Mouse (Mus musculus) CH12.LX (cell line): Measurements from ENCODE around the gene Hscb. TPM values are rescaled to one million over a fixed set of nuclear protein-coding genes. Genes with fewer than 3 reads are reported as not detected.

ENCODE experiments used
- DNase-seq: peaks from one replicate; pipeline ENCODE4 v3.0.0-alpha.2; 2013; ENCODE audit errors: extremely low read depth
- H3K27ac ChIP-seq: 2 replicates; pipeline ENCODE4 v1.5.1; 2012; ENCODE audit warnings: low read depth, mild to moderate bottlenecking, control low read depth, moderate library complexity; ENCODE audit not compliant: insufficient read depth
- H3K27me3 ChIP-seq: replicated peaks from 2 replicates; pipeline ENCODE3; 2012; ENCODE audit warnings: inconsistent platforms
- H3K36me3 ChIP-seq, 2 experiments: replicated peaks in 1 of 2; 2 replicates each; pipeline versions ENCODE3 to v1.6.1; 2012; ENCODE audit warnings: inconsistent platforms in 1 of 2, low read length in 1 of 2, mild to moderate bottlenecking in 1 of 2, mixed read lengths in 1 of 2, moderate library complexity in 1 of 2; ENCODE audit not compliant: control insufficient read depth in 1 of 2, insufficient read depth in 1 of 2
- H3K4me1 ChIP-seq, 2 experiments: 2 replicates each; pipeline ENCODE4 v1.6.1; 2012; ENCODE audit warnings: inconsistent platforms in 1 of 2, moderate library complexity in 1 of 2; ENCODE audit not compliant: insufficient read depth in 2 of 2, control insufficient read depth in 1 of 2
- H3K4me2 ChIP-seq: 2 replicates; pipeline ENCODE4 v1.6.1; 2012; ENCODE audit warnings: low read depth, mild to moderate bottlenecking, control low read depth; ENCODE audit not compliant: poor library complexity, insufficient read depth, severe bottlenecking
- H3K4me3 ChIP-seq, 3 experiments: fragments of 150-350 bp in 1 of 3; sonication (generic) in 1 of 3; replicated peaks in 1 of 3; 2 replicates each; pipeline versions ENCODE3 to v1.5.1; 2011 to 2012; ENCODE audit warnings: low read depth in 2 of 3, low read length in 2 of 3, mild to moderate bottlenecking in 2 of 3, moderate library complexity in 2 of 3, control low read depth in 1 of 3, improper control_type of control experiment in 1 of 3, inconsistent platforms in 1 of 3, mixed read lengths in 1 of 3; ENCODE audit not compliant: poor library complexity in 1 of 3
- H3K79me2 ChIP-seq: replicated peaks from 2 replicates; pipeline ENCODE4 v1.6.1; 2012; ENCODE audit warnings: mild to moderate bottlenecking, moderate library complexity; ENCODE audit not compliant: control insufficient read depth, poor library complexity, insufficient read depth, severe bottlenecking; ENCODE audit errors: extremely low read depth
- H3K9ac ChIP-seq: 2 replicates; pipeline ENCODE4 v1.6.1; 2012; ENCODE audit warnings: low read depth, mild to moderate bottlenecking, control low read depth, moderate library complexity; ENCODE audit not compliant: insufficient read depth
- H3K9me3 ChIP-seq: replicated peaks from 2 replicates; pipeline ENCODE3; 2012; ENCODE audit warnings: low read length, inconsistent platforms, mixed read lengths
- BHLHE40 ChIP-seq: IDR thresholded peaks from 2 replicates; pipeline ENCODE4 v1.6.1; 2011; ENCODE audit warnings: mild to moderate bottlenecking, low read depth, low read length, improper control_type of control experiment
- CHD1 ChIP-seq: IDR thresholded peaks from 2 replicates; pipeline ENCODE4 v1.6.1; 2012; ENCODE audit warnings: low read depth, low read length, improper control_type of control experiment, inconsistent platforms
- CHD2 ChIP-seq: IDR thresholded peaks from 2 replicates; pipeline ENCODE4 v1.6.1; 2011; ENCODE audit warnings: low read length, improper control_type of control experiment
- E2F4 ChIP-seq: IDR thresholded peaks from 2 replicates; pipeline ENCODE4 v1.6.1; 2011; ENCODE audit warnings: low read depth, low read length, improper control_type of control experiment; ENCODE audit not compliant: insufficient replicate concordance
- EP300 ChIP-seq: IDR thresholded peaks from 2 replicates; pipeline ENCODE4 v1.6.1; 2011; ENCODE audit warnings: low read length, improper control_type of control experiment
- ETS1 ChIP-seq: conservative IDR thresholded peaks from 2 replicates; pipeline ENCODE4 v1.6.1; 2012; ENCODE audit warnings: low read depth, mild to moderate bottlenecking, inconsistent platforms, low read length, improper control_type of control experiment, moderate library complexity
- GABPA ChIP-seq: IDR thresholded peaks from 2 replicates; pipeline ENCODE4 v1.6.1; 2012; ENCODE audit warnings: low read depth, low read length, improper control_type of control experiment, inconsistent platforms; ENCODE audit not compliant: insufficient replicate concordance
- HCFC1 ChIP-seq: IDR thresholded peaks from 2 replicates; pipeline ENCODE4 v1.6.1; 2012; ENCODE audit warnings: low read depth, mild to moderate bottlenecking, inconsistent platforms, low read length, improper control_type of control experiment
- IRF4 ChIP-seq: IDR thresholded peaks from 2 replicates; pipeline ENCODE4 v1.6.1; 2014; ENCODE audit warnings: low read depth, mild to moderate bottlenecking, inconsistent platforms, low read length, improper control_type of control experiment
- JUN ChIP-seq: IDR thresholded peaks from 2 replicates; pipeline ENCODE4 v1.6.1; 2011; ENCODE audit warnings: low read depth, mild to moderate bottlenecking, low read length, improper control_type of control experiment, moderate library complexity; ENCODE audit not compliant: insufficient read depth
- JUND ChIP-seq: conservative IDR thresholded peaks from 2 replicates; pipeline ENCODE4 v1.6.1; 2011; ENCODE audit warnings: low read depth, low read length, improper control_type of control experiment
- KAT2A ChIP-seq: IDR thresholded peaks from 2 replicates; pipeline ENCODE4 v1.6.1; 2012; ENCODE audit warnings: low read length, improper control_type of control experiment, inconsistent platforms; ENCODE audit not compliant: insufficient replicate concordance
- MAFK ChIP-seq: IDR thresholded peaks from 2 replicates; pipeline ENCODE4 v1.6.1; 2011; ENCODE audit warnings: low read length, improper control_type of control experiment; ENCODE audit not compliant: insufficient replicate concordance
- MAX ChIP-seq: IDR thresholded peaks from 2 replicates; pipeline ENCODE4 v1.6.1; 2011; ENCODE audit warnings: low read length, improper control_type of control experiment
- MAZ ChIP-seq: IDR thresholded peaks from 2 replicates; pipeline ENCODE4 v1.6.1; 2012; ENCODE audit warnings: low read depth, mild to moderate bottlenecking, inconsistent platforms, low read length, improper control_type of control experiment, moderate library complexity
- MEF2A ChIP-seq: IDR thresholded peaks from 2 replicates; pipeline ENCODE4 v1.6.1; 2014; ENCODE audit warnings: low read depth, mild to moderate bottlenecking, inconsistent platforms, low read length, improper control_type of control experiment, borderline replicate concordance
- NELFE ChIP-seq: IDR thresholded peaks from 2 replicates; pipeline ENCODE4 v1.6.1; 2011; ENCODE audit warnings: low read depth, low read length, improper control_type of control experiment
- NRF1 ChIP-seq: IDR thresholded peaks from 2 replicates; pipeline ENCODE4 v1.6.1; 2014; ENCODE audit warnings: low read depth, mild to moderate bottlenecking, inconsistent platforms, low read length, improper control_type of control experiment, moderate library complexity
- PAX5 ChIP-seq: IDR thresholded peaks from 2 replicates; pipeline ENCODE4 v1.6.1; 2012; ENCODE audit warnings: low read length, inconsistent platforms, mixed read lengths
- POLR2AphosphoS2 ChIP-seq: IDR thresholded peaks from 2 replicates; pipeline ENCODE4 v1.6.1; 2011; ENCODE audit warnings: low read depth, low read length, improper control_type of control experiment
- RAD21 ChIP-seq: IDR thresholded peaks from 2 replicates; pipeline ENCODE4 v1.6.1; 2011; ENCODE audit warnings: low read depth, mild to moderate bottlenecking, low read length, improper control_type of control experiment, moderate library complexity
- RCOR1 ChIP-seq: conservative IDR thresholded peaks from 2 replicates; pipeline ENCODE4 v1.6.1; 2012; ENCODE audit warnings: low read depth, mild to moderate bottlenecking, inconsistent platforms, low read length, improper control_type of control experiment
- TBP ChIP-seq: conservative IDR thresholded peaks from 2 replicates; pipeline ENCODE4 v1.6.1; 2011; ENCODE audit warnings: low read depth, low read length, improper control_type of control experiment
- TCF12 ChIP-seq: IDR thresholded peaks from 2 replicates; pipeline ENCODE4 v1.6.1; 2014; ENCODE audit warnings: low read depth, mild to moderate bottlenecking, inconsistent platforms, low read length, improper control_type of control experiment
- USF1 ChIP-seq: IDR thresholded peaks from 2 replicates; pipeline ENCODE4 v1.6.1; 2014; ENCODE audit warnings: low read depth, mild to moderate bottlenecking, inconsistent platforms, low read length, improper control_type of control experiment
- USF2 ChIP-seq: conservative IDR thresholded peaks from 2 replicates; pipeline ENCODE4 v1.6.1; 2011; ENCODE audit warnings: low read depth, low read length, improper control_type of control experiment
- ZC3H11A ChIP-seq: IDR thresholded peaks from 2 replicates; pipeline ENCODE4 v1.6.1; 2012; ENCODE audit warnings: low read depth, mild to moderate bottlenecking, inconsistent platforms, low read length, improper control_type of control experiment
- ZMIZ1 ChIP-seq: IDR thresholded peaks from 2 replicates; pipeline ENCODE4 v1.6.1; 2012; ENCODE audit warnings: low read depth, mild to moderate bottlenecking, inconsistent platforms, low read length, improper control_type of control experiment
- ZNF384 ChIP-seq: IDR thresholded peaks from 2 replicates; pipeline ENCODE4 v1.6.1; 2012; ENCODE audit warnings: low read depth, low read length, improper control_type of control experiment, inconsistent platforms
- dilution Hi-C: fragments of 300-500 bp; cut with MboI; formaldehyde crosslinking; loops from 2 replicates; pipeline ENCODE4 v1.14.3; 2020; ENCODE audit warnings: low sequenced_read_pairs; ENCODE audit not compliant: extremely low pct_unique_long_range_greater_than_20kb, extremely low pct_ligation_motif_present
- in situ Hi-C: fragments of 300-500 bp; cut with MboI; formaldehyde crosslinking; loops from 3 replicates; pipeline ENCODE4 v1.14.3; 2019; ENCODE audit warnings: low sequenced_read_pairs, low pct_ligation_motif_present, low pct_unique_long_range_greater_than_20kb, mixed read lengths
- polyA plus RNA-seq: library from polyadenylated mRNA; unstranded; fragments of >175 nt; gene quantifications from 2 replicates; pipeline ENCODE4 v1.2.1, GENCODE M21; 2012; ENCODE audit warnings: low read depth; ENCODE audit not compliant: insufficient read length
- total RNA-seq, 2 experiments: library from RNA; depleted of rRNA; stranded (reverse); fragments of 300-350 nt in 1 of 2; fragments of >200 nt in 1 of 2; gene quantifications; 2 replicates each; pipeline ENCODE4 v1.2.3; 2012 to 2014

Gene Hscb
- total and polyA plus RNA-seq, 3 experiments: 28.2 to 64.0 (median 59.5) TPM

DNA sequence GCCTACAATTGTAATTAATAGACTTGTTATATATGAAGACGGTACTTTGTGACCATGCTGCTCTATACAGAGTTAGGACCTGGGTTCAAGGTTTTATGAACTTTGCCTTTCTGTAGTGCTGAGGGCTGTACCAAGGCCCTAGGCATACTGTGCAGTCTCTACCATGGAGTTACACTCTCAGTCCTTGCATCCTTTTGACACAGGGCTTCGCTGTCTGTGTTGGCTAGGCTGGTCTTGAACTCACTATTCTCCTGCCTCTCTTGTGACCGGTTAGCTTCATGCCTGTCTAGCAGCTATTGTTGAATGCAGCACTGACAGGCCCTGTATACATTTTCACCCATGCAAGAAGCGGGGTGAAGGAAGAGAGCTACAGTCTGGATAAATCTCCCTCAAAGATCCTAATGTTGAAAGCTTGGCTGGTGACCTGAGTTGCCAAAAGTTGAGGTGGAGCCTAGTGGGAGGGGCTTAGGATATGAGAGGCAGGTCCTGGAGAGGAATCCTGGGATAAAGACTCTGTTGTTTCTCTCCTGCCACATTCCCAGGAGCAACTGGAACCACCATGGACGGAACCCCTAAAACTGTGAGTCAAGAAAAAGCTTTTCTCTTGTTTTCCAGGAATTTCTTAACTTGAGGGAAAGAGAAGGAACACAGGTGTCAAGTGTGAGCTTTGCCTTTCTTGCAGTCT is 8.4 kb downstream of the Hscb start:
- TF ChIP-seq HCFC1 (no peak), JUND (no peak), KAT2A (no peak), POLR2AphosphoS2 (no peak), USF2 (no peak), ZC3H11A (no peak), RCOR1 (no peak), PAX5 (no peak), RAD21 (no peak), CHD2 (no peak), BHLHE40 (no peak), MEF2A (no peak), MAZ (no peak), NELFE (no peak), NRF1 (no peak), USF1 (no peak), ZMIZ1 (no peak), EP300 (no peak)
- H3K9ac ChIP-seq: no peak overlapping the region
- H3K9me3 ChIP-seq: no peaks in the 10 kb centered on the region
- peaks cover 0 to 7% of the 10 kb centered on the region in 2 experiments; a peak in 2 of 4 replicates for H3K4me1 ChIP-seq
- no peaks in the 10 kb centered on the region for H3K27me3 ChIP-seq
- dilution Hi-C loops (no loop called here), in situ Hi-C loops (no loop called here)
- H3K27ac ChIP-seq: no peak overlapping the region
- H3K4me2 ChIP-seq: no peak overlapping the region
- H3K4me3 ChIP-seq: no peak overlapping the region
- no peaks in the 10 kb centered on the region for H3K79me2 ChIP-seq
- H3K36me3 ChIP-seq: peaks cover 16 to 68% of the 10 kb centered on the region in 2 experiments
- no peak for DNase-seq

DNA sequence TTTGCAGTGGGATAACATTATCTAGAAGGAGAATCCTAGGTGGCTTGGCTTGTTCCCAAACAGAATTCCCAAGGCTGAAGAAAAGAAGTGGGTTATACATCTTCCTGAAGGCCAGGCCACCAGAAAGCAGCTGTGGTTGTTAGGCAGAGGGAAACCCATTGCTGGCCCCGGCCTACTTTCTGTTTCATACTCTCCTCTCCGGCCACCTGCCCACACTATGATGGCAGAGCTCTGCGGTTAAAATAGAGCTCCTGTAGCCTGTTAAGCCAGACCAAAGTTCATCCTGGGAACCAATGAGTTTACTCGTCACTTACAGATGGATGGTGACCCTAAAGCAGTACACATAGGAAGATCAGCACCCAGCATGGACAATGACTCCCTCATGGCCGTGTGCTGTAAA is 12.0 kb downstream of the Hscb start:
- Histone ChIP-seq H3K9me3 (no peaks in the 10 kb centered on the region), H3K27ac (no peak overlapping the region), H3K4me2 (peak overlapping the region; percentile 30; the same call in 1 of the 2 replicates), H3K27me3 (no peaks in the 10 kb centered on the region), H3K36me3 (peaks cover 8 to 39% of the 10 kb centered on the region in 2 experiments), H3K4me1 (peaks cover 0 to 7% of the 10 kb centered on the region in 2 experiments; a peak in 2 of 4 replicates), H3K9ac (no peak overlapping the region), H3K79me2 (no peaks in the 10 kb centered on the region), H3K4me3 (no peak overlapping the region)
- no peak for DNase-seq
- dilution Hi-C loops: no loop called here
- in situ Hi-C loops: no loop called here
- 0 out of 2 replicates have a peak, but pooled peaks have one; percentile 57 for TF ChIP-seq ZNF384
- TF ChIP-seq POLR2AphosphoS2: no peak
- no peak for TF ChIP-seq USF2
- 0 out of 2 replicates have a peak, but pooled peaks have one; percentile 47 for TF ChIP-seq IRF4
- TF ChIP-seq TBP: no peak
- no peak for TF ChIP-seq CHD1
- 0 out of 2 replicates have a peak, but pooled peaks have one; percentile 39 for TF ChIP-seq RCOR1
- no peak for TF ChIP-seq GABPA
- no peak for TF ChIP-seq PAX5
- TF ChIP-seq NRF1: no peak
- no peak for TF ChIP-seq MEF2A
- no peak for TF ChIP-seq CHD2
- TF ChIP-seq MAFK: no peak
- TF ChIP-seq USF1: no peak
- no peak for TF ChIP-seq JUN
- TF ChIP-seq E2F4: no peak
- TF ChIP-seq HCFC1: no peak; the same call in 1 of the 2 replicates
- TF ChIP-seq MAX: no peak
- TF ChIP-seq TCF12: peak; percentile 75
- TF ChIP-seq JUND: no peak
- TF ChIP-seq ETS1: 0 out of 2 replicates have a peak, but pooled peaks have one; percentile 34
- peak; percentile 55 for TF ChIP-seq EP300
- TF ChIP-seq MAZ: no peak
